Mouse (Mus musculus): Measurements from ENCODE around the gene Pkp1. TPM values are rescaled to one million over a fixed set of nuclear protein-coding genes. Genes with fewer than 3 reads are reported as not detected.
A peak's percentile ranks its signal among the peaks of the same experiment; 100 is the strongest.

The Pkp1 gene
- 0.09 and 0.10 TPM in 2 replicates for polyA plus RNA-seq (2014; fragmentation: Nextera tagmentation; extraction: Ambion mirVana)

GRCm38 (mm10) chr1:135918644-135919407 is at the start of gene Pkp1:
TSS of gene Pkp1 (minus strand) at chr1:135919207.
- 0 out of 2 replicates have a peak within 1 kb of the TSS, but pooled peaks have one; percentile 17 for H3K4me3 ChIP-seq (ENCODE audit: low read depth, low read length)
- no peaks in the 10 kb centered on the region for H3K36me3 ChIP-seq (ENCODE audit: control insufficient read depth, insufficient read depth, low read length)
- ATAC-seq (replicated peaks; ENCODE audit: low FRiP score) (no peak), DNase-seq (ENCODE audit: low spot score) (peak; percentile 39)
- no peak within 1 kb of the TSS for H3K27ac ChIP-seq (ENCODE audit: low read depth, low read length)
- no peaks in the 10 kb centered on the region for H3K4me1 ChIP-seq (replicated peaks; ENCODE audit: control insufficient read depth, insufficient read depth, low read length)
- H3K9ac ChIP-seq (ENCODE audit: low read depth, low read length), result no peak within 1 kb of the TSS
- H3K27me3 ChIP-seq (replicated peaks; ENCODE audit: control insufficient read depth, insufficient read depth, low read length), result peaks cover 93% of the 10 kb centered on the region
- H3K4me2 ChIP-seq, result peak within 1 kb of the TSS; percentile 43
- WGBS, result 2% methylated on average over 65 of the region's 67 CpGs
- no peaks in the 10 kb centered on the region for H3K9me3 ChIP-seq (ENCODE audit: control insufficient read depth, low read length)

GRCm38 (mm10) chr1:135967739-135968138 is 48.7 kb upstream of the Pkp1 start:
- peaks cover 13% of the 10 kb centered on the region for H3K27me3 ChIP-seq (replicated peaks; ENCODE audit: control insufficient read depth, insufficient read depth, low read length)
- no peak for ATAC-seq (replicated peaks; ENCODE audit: low FRiP score)
- no peaks in the 10 kb centered on the region for H3K9me3 ChIP-seq (ENCODE audit: control insufficient read depth, low read length)
- H3K9ac ChIP-seq (ENCODE audit: low read depth, low read length), result no peak overlapping the region
- H3K36me3 ChIP-seq (ENCODE audit: control insufficient read depth, insufficient read depth, low read length), result no peaks in the 10 kb centered on the region
- H3K4me1 ChIP-seq (replicated peaks; ENCODE audit: control insufficient read depth, insufficient read depth, low read length), result no peaks in the 10 kb centered on the region
- no peak for DNase-seq (ENCODE audit: low spot score)
- 62% methylated on average over 4 of the region's 4 CpGs for WGBS
- no peak overlapping the region for H3K27ac ChIP-seq (ENCODE audit: low read depth, low read length)
- no peak overlapping the region for H3K4me2 ChIP-seq
- H3K4me3 ChIP-seq (ENCODE audit: low read depth, low read length), result no peak overlapping the region

GRCm38 (mm10) chr1:135964561-135964960 is 45.6 kb upstream of the Pkp1 start:
- no peaks in the 10 kb centered on the region for H3K4me1 ChIP-seq (replicated peaks; ENCODE audit: control insufficient read depth, insufficient read depth, low read length)
- no peaks in the 10 kb centered on the region for H3K9me3 ChIP-seq (ENCODE audit: control insufficient read depth, low read length)
- H3K27ac ChIP-seq (ENCODE audit: low read depth, low read length), result no peak overlapping the region
- H3K4me2 ChIP-seq, result no peak overlapping the region
- WGBS, result 74% methylated on average over 11 of the region's 11 CpGs
- peaks cover 13% of the 10 kb centered on the region for H3K27me3 ChIP-seq (replicated peaks; ENCODE audit: control insufficient read depth, insufficient read depth, low read length)
- H3K36me3 ChIP-seq (ENCODE audit: control insufficient read depth, insufficient read depth, low read length), result no peaks in the 10 kb centered on the region
- no peak overlapping the region for H3K4me3 ChIP-seq (ENCODE audit: low read depth, low read length)
- H3K9ac ChIP-seq (ENCODE audit: low read depth, low read length), result no peak overlapping the region
- ATAC-seq (replicated peaks; ENCODE audit: low FRiP score), result no peak
- no peak for DNase-seq (ENCODE audit: low spot score)

- 63% methylated on average over 5 of the region's 5 CpGs for WGBS
- Histone ChIP-seq H3K36me3 (ENCODE audit: control insufficient read depth, insufficient read depth, low read length) (no peaks in the 10 kb centered on the region), H3K9me3 (ENCODE audit: control insufficient read depth, low read length) (no peaks in the 10 kb centered on the region), H3K27ac (ENCODE audit: low read depth, low read length) (no peak overlapping the region), H3K4me2 (no peak overlapping the region), H3K9ac (ENCODE audit: low read depth, low read length) (no peak overlapping the region), H3K4me3 (ENCODE audit: low read depth, low read length) (no peak overlapping the region), H3K27me3 (replicated peaks; ENCODE audit: control insufficient read depth, insufficient read depth, low read length) (peaks cover 11% of the 10 kb centered on the region), H3K4me1 (replicated peaks; ENCODE audit: control insufficient read depth, insufficient read depth, low read length) (no peaks in the 10 kb centered on the region)
- DNase-seq (ENCODE audit: low spot score) (no peak), ATAC-seq (replicated peaks; ENCODE audit: low FRiP score) (no peak)
These were observed 44.2 kb upstream of the Pkp1 start for GRCm38 (mm10) chr1:135963177-135963576.

GRCm38 (mm10) chr1:135958483-135958882 is 39.5 kb upstream of the Pkp1 start:
- DNase-seq (ENCODE audit: low spot score) (no peak), ATAC-seq (replicated peaks; ENCODE audit: low FRiP score) (no peak)
- H3K4me3 ChIP-seq (ENCODE audit: low read depth, low read length), result no peak overlapping the region

GRCm38 (mm10) chr1:135948871-135949270 is 29.9 kb upstream of the Pkp1 start:
- no peak overlapping the region for H3K4me2 ChIP-seq
- no peak overlapping the region for H3K27ac ChIP-seq (ENCODE audit: low read depth, low read length)
- no peak overlapping the region for H3K4me3 ChIP-seq (ENCODE audit: low read depth, low read length)
- no peaks in the 10 kb centered on the region for H3K9me3 ChIP-seq (ENCODE audit: control insufficient read depth, low read length)
- no peaks in the 10 kb centered on the region for H3K4me1 ChIP-seq (replicated peaks; ENCODE audit: control insufficient read depth, insufficient read depth, low read length)
- 63% methylated on average over 2 of the region's 2 CpGs for WGBS
- ATAC-seq (replicated peaks; ENCODE audit: low FRiP score) (no peak), DNase-seq (ENCODE audit: low spot score) (no peak)
- no peaks in the 10 kb centered on the region; the same call in 1 of the 2 replicates for H3K27me3 ChIP-seq (replicated peaks; ENCODE audit: control insufficient read depth, insufficient read depth, low read length)
- H3K36me3 ChIP-seq (ENCODE audit: control insufficient read depth, insufficient read depth, low read length), result no peaks in the 10 kb centered on the region
- H3K9ac ChIP-seq (ENCODE audit: low read depth, low read length), result no peak overlapping the region

More at GRCm38 (mm10) chr1:135958483-135958882, 39.5 kb upstream of the Pkp1 start:
- WGBS, result 45% methylated on average over 4 of the region's 4 CpGs
- Histone ChIP-seq H3K4me2 (no peak overlapping the region), H3K9ac (ENCODE audit: low read depth, low read length) (no peak overlapping the region), H3K36me3 (ENCODE audit: control insufficient read depth, insufficient read depth, low read length) (no peaks in the 10 kb centered on the region), H3K9me3 (ENCODE audit: control insufficient read depth, low read length) (no peaks in the 10 kb centered on the region), H3K27ac (ENCODE audit: low read depth, low read length) (no peak overlapping the region), H3K4me1 (replicated peaks; ENCODE audit: control insufficient read depth, insufficient read depth, low read length) (no peaks in the 10 kb centered on the region), H3K27me3 (replicated peaks; ENCODE audit: control insufficient read depth, insufficient read depth, low read length) (peaks cover 6% of the 10 kb centered on the region; the same call in 1 of the 2 replicates)

- Histone ChIP-seq H3K4me3 (ENCODE audit: low read depth, low read length) (no peak overlapping the region), H3K27me3 (replicated peaks; ENCODE audit: control insufficient read depth, insufficient read depth, low read length) (peaks cover 16% of the 10 kb centered on the region), H3K9ac (ENCODE audit: low read depth, low read length) (no peak overlapping the region), H3K36me3 (ENCODE audit: control insufficient read depth, insufficient read depth, low read length) (no peaks in the 10 kb centered on the region), H3K27ac (ENCODE audit: low read depth, low read length) (no peak overlapping the region), H3K4me2 (no peak overlapping the region), H3K9me3 (ENCODE audit: control insufficient read depth, low read length) (no peaks in the 10 kb centered on the region), H3K4me1 (replicated peaks; ENCODE audit: control insufficient read depth, insufficient read depth, low read length) (peaks cover 6% of the 10 kb centered on the region)
- WGBS, result 78% methylated on average over 4 of the region's 4 CpGs
- DNase-seq (ENCODE audit: low spot score) (no peak), ATAC-seq (replicated peaks; ENCODE audit: low FRiP score) (no peak)
These were observed 27.2 kb upstream of the Pkp1 start for GRCm38 (mm10) chr1:135946247-135946646.

- Histone ChIP-seq H3K27me3 (replicated peaks; ENCODE audit: control insufficient read depth, insufficient read depth, low read length) (peaks cover 16% of the 10 kb centered on the region), H3K9me3 (ENCODE audit: control insufficient read depth, low read length) (no peaks in the 10 kb centered on the region), H3K4me1 (replicated peaks; ENCODE audit: control insufficient read depth, insufficient read depth, low read length) (peaks cover 11% of the 10 kb centered on the region), H3K36me3 (ENCODE audit: control insufficient read depth, insufficient read depth, low read length) (no peaks in the 10 kb centered on the region), H3K4me2 (no peak overlapping the region), H3K27ac (ENCODE audit: low read depth, low read length) (no peak overlapping the region), H3K4me3 (ENCODE audit: low read depth, low read length) (no peak overlapping the region), H3K9ac (ENCODE audit: low read depth, low read length) (no peak overlapping the region)
- WGBS, result 7% methylated on average over 7 of the region's 7 CpGs
- no peak for DNase-seq (ENCODE audit: low spot score)
- no peak for ATAC-seq (replicated peaks; ENCODE audit: low FRiP score)
These were observed 26.7 kb upstream of the Pkp1 start for GRCm38 (mm10) chr1:135945711-135946110.

Measured in liver, embryonic 11.5 days (tissue).